Mouse (Mus musculus): ENCODE data around the gene Jagn1. TPM values are rescaled to one million over a fixed set of nuclear protein-coding genes. Genes with fewer than 3 reads are reported as not detected.

Gene Jagn1
- polyA plus RNA-seq, 1 experiment from 2014 or later, result 75.2 TPM

DNA sequence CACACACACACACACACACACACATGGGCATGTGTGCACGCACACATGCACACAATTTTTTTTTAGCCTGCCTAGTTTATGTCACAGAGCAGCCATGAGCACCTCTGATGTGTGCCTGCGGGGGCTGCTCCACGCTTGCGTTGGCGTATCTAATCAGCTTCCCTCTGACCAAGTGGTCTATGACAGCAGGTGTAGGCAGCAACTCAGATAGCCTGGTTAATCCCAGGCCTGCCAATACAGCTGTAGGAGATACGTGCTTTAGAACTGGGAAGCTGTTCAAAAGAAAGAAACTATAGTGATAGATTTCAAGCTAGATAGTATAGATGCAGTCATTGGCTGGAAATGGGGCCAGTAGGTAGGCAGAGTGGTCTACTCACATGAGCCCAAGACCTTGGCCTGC, 31.3 kb downstream of the Jagn1 start:
- Histone ChIP-seq H3K27ac (no peak overlapping the region), H3K4me2 (no peak overlapping the region), H3K4me3 (replicated peaks) (no peak overlapping the region), H3K27me3 (peaks cover 53% of the 10 kb centered on the region), H3K9ac (replicated peaks) (no peak overlapping the region), H3K9me3 (no peaks in the 10 kb centered on the region), H3K4me1 (replicated peaks) (peaks cover 22% of the 10 kb centered on the region), H3K36me3 (no peaks in the 10 kb centered on the region)
- WGBS, result 79% methylated on average over 6 of the region's 6 CpGs
- no peak for ATAC-seq (ENCODE audit: insufficient number of reproducible peaks, insufficient read depth, low FRiP score, low TSS enrichment, low read depth)

DNA sequence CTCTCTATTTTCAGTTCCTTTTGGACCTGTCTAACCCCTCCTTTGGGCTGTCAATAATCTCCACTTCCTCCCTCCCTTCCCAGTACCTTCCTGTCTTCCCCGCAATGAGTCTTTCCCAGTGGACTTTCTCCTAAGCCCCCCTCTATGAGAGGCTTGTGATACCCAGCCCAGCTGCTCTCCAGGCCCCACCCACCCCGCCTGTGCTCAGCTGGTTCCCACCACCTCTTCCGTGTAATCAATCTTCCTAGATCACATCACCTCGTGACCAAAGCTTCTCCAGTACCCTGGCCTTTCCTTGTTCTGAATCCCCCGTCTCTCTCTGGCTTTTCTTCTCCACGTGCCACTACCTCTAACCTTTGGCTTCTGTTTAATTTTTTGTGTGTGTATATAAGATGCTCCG, 35.0 kb downstream of the Jagn1 start:
- no peak overlapping the region for H3K9ac ChIP-seq (replicated peaks)
- no peak for ATAC-seq (ENCODE audit: insufficient number of reproducible peaks, insufficient read depth, low FRiP score, low TSS enrichment, low read depth)

DNA sequence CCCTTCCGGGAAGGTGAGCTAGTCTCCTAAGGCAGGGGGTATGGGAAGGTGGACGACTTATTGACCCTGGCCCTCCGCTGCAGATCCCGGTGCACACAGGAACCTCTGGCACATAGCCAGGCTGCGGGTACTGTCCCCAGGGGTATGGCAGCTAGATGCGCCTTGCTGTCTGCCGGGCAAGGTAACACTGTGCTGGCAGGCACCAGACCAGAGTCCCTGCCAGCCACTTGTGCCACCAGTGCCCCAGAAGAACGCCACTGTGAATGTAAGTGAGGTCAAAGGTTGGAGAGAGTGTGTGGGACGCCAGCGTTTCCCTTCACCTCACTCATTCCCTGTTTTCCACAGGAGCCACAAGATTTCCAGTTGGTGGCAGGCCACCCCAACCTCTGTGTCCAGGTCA, 36.5 kb downstream of the Jagn1 start:
- H3K4me3 ChIP-seq (replicated peaks), result no peak overlapping the region
- no peaks in the 10 kb centered on the region for H3K9me3 ChIP-seq
- WGBS, result 83% methylated on average over 10 of the region's 10 CpGs
- H3K9ac ChIP-seq (replicated peaks), result no peak overlapping the region
- no peak for ATAC-seq (ENCODE audit: insufficient number of reproducible peaks, insufficient read depth, low FRiP score, low TSS enrichment, low read depth)
- H3K27me3 ChIP-seq, result peaks cover 60% of the 10 kb centered on the region
- H3K4me1 ChIP-seq (replicated peaks), result peaks cover 13% of the 10 kb centered on the region
- no peak overlapping the region for H3K4me2 ChIP-seq
- H3K27ac ChIP-seq, result no peak overlapping the region
- H3K36me3 ChIP-seq, result no peaks in the 10 kb centered on the region

More for the DNA sequence above, 35.0 kb downstream of the Jagn1 start:
- Histone ChIP-seq H3K4me1 (replicated peaks) (peaks cover 2% of the 10 kb centered on the region), H3K36me3 (no peaks in the 10 kb centered on the region), H3K27me3 (peaks cover 53% of the 10 kb centered on the region), H3K9me3 (no peaks in the 10 kb centered on the region), H3K27ac (no peak overlapping the region), H3K4me2 (no peak overlapping the region), H3K4me3 (replicated peaks) (no peak overlapping the region)
- 42% methylated on average over 7 of the region's 7 CpGs for WGBS

DNA sequence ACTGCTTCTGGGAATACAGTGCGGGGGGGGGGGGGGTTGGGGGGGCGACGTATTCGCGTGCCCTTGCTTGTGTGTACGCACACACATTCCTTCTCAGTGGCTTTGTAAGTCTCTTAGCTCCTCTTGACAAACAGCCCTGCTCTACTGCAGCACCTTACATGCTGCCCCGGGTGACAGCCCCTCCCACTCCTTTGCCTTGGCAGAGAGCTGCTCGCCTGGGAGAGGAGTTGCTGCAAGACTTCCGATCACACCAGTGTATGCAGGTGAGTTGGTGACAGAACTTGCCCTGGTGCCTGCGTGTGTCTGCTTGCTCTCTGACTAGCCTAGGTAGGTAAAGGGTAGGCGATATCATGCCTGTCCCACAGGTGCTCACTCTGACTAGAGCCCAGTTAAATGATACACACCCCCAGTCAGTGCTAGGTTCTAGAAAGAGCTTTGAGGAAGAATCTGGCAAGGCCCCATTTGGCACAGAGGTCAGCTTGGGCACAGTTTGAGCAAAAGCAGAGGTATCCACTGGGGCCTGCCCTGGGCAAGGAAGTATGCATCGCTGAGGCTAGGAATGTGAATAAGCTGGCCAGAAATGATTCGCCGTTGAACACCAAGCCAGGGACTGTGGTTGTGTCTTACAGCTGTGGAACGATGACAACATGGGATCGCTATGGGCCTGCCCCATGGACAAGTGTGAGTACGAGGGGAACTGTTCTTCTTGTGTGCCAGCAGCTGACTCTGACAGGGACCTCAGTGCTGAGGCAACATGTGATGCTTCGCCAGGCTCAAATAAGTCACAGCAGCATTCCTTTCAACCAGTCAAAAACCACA, 38.4 kb downstream of the Jagn1 start:
- Histone ChIP-seq H3K27me3 (peaks cover 59% of the 10 kb centered on the region), H3K4me1 (replicated peaks) (peaks cover 16% of the 10 kb centered on the region), H3K4me2 (no peak overlapping the region), H3K27ac (no peak overlapping the region), H3K9ac (replicated peaks) (no peak overlapping the region), H3K4me3 (replicated peaks) (no peak overlapping the region), H3K36me3 (no peaks in the 10 kb centered on the region), H3K9me3 (no peaks in the 10 kb centered on the region)
- ATAC-seq (ENCODE audit: insufficient number of reproducible peaks, insufficient read depth, low FRiP score, low TSS enrichment, low read depth), result no peak
- 59% methylated on average over 18 of the region's 18 CpGs for WGBS

DNA sequence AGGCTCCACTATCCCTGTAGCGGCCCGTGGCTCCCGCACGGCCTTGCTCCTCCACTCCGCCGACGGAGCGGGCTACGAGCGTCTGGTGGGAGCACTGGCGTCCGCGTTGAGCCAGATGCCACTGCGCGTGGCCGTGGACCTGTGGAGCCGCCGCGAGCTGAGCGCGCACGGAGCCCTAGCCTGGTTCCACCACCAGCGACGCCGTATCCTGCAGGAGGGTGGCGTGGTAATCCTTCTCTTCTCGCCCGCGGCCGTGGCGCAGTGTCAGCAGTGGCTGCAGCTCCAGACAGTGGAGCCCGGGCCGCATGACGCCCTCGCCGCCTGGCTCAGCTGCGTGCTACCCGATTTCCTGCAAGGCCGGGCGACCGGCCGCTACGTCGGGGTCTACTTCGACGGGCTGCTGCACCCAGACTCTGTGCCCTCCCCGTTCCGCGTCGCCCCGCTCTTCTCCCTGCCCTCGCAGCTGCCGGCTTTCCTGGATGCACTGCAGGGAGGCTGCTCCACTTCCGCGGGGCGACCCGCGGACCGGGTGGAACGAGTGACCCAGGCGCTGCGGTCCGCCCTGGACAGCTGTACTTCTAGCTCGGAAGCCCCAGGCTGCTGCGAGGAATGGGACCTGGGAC, 40.2 kb downstream of the Jagn1 start:
- Histone ChIP-seq H3K4me2 (peak overlapping the region; percentile 75), H3K36me3 (no peaks in the 10 kb centered on the region), H3K4me3 (replicated peaks) (peak overlapping the region; percentile 47), H3K27me3 (peaks cover 52% of the 10 kb centered on the region), H3K4me1 (replicated peaks) (peaks cover 26% of the 10 kb centered on the region), H3K9me3 (no peaks in the 10 kb centered on the region), H3K9ac (replicated peaks) (no peak overlapping the region), H3K27ac (no peak overlapping the region; the same call in 1 of the 2 replicates)
- WGBS, result 3% methylated on average over 65 of the region's 65 CpGs
- peak; percentile 17; the same call in 1 of the 2 replicates for ATAC-seq (ENCODE audit: insufficient number of reproducible peaks, insufficient read depth, low FRiP score, low TSS enrichment, low read depth)

DNA sequence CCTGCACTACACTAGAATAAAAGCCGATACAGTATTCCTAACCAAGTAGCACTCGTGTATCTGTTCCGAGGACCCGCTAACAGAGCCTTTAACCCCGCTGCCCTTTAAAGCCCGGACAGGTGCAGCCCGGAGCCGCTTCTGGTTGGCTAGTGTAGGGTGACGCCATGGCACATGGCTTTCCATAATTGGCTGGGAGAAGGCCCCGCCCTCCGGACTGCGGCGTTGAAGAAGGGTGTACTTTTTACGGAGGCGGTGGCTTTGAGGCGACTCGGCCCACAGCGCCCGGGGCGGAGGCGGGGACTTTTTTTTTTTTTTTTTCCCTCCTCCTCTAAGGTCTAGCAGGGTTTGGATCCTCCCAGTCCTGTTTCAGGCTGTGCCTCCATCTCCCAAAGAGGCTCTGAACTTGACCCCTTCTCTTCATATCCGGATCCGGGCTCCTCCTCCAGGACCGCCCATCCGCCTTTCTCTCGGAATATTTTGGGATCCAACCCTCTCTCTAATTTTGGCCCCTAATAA, 40.8 kb downstream of the Jagn1 start, which contains the start of gene Creld1:
Gene Creld1 (plus strand): TSS at position 198 of the 516 bp plus-strand sequence.
- Histone ChIP-seq H3K4me2 (peak within 1 kb of the TSS; percentile 75), H3K9me3 (no peaks in the 10 kb centered on the region), H3K36me3 (no peaks in the 10 kb centered on the region), H3K4me3 (replicated peaks) (peak within 1 kb of the TSS; percentile 47), H3K9ac (replicated peaks) (peak within 1 kb of the TSS; percentile 40), H3K4me1 (replicated peaks) (peaks cover 26% of the 10 kb centered on the region), H3K27ac (no peak within 1 kb of the TSS; the same call in 1 of the 2 replicates), H3K27me3 (peaks cover 49% of the 10 kb centered on the region)
- ATAC-seq (ENCODE audit: insufficient number of reproducible peaks, insufficient read depth, low FRiP score, low TSS enrichment, low read depth), result peak; percentile 93
- WGBS, result 0% methylated on average over 25 of the region's 26 CpGs

DNA sequence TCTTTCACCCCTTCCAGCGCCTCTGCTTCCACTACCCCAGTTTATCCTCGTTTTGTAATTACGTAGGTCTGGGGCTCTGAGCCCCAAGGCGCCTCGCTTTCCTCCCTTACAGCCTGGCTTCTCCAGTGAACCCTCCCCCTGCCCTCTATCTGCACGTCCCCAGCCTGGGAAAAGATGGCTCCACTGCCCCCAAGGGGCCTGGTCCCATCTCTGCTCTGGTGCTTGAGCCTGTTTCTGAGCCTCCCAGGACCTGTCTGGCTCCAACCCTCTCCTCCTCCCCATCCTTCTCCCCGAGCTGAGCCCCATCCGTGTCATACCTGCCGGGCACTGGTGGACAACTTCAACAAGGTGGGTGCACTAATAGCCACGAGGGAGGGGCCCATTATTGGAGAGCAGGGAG, 41.4 kb downstream of the Jagn1 start:
- H3K4me2 ChIP-seq, result peak overlapping the region; percentile 75
- no peaks in the 10 kb centered on the region for H3K36me3 ChIP-seq
- ATAC-seq (ENCODE audit: insufficient number of reproducible peaks, insufficient read depth, low FRiP score, low TSS enrichment, low read depth), result no peak
- WGBS, result 11% methylated on average over 10 of the region's 10 CpGs
- H3K27me3 ChIP-seq, result peaks cover 44% of the 10 kb centered on the region
- H3K27ac ChIP-seq, result no peak overlapping the region
- H3K9me3 ChIP-seq, result no peaks in the 10 kb centered on the region
- H3K4me3 ChIP-seq (replicated peaks), result peak overlapping the region; percentile 47
- H3K9ac ChIP-seq (replicated peaks), result peak overlapping the region; percentile 40
- peaks cover 26% of the 10 kb centered on the region for H3K4me1 ChIP-seq (replicated peaks)

DNA sequence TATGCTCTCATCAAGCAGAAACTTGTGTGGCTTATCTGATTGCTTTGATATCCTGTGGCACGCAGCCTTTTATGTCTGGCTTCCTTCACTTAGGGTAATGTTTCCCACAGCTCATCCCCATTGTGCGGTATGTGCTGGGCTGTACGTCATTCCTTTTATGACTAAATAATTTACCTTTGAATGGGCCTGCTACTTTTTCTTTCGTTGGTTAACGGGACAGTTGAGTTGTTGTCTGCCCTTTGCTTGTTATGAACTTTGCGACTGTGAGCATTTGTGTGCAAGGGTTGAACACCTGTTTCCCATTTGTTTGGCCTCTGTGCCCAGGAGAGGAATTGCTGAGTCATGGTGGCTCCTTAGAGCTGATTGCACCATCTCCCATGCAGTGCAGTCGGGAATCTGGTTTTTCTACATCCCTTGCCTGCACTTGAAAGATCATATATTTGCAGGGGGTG, 44.8 kb downstream of the Jagn1 start:
- Histone ChIP-seq H3K4me1 (replicated peaks) (peaks cover 26% of the 10 kb centered on the region), H3K27me3 (peaks cover 9% of the 10 kb centered on the region), H3K4me2 (no peak overlapping the region), H3K36me3 (peaks cover 19% of the 10 kb centered on the region; the same call in 1 of the 2 replicates), H3K9ac (replicated peaks) (no peak overlapping the region), H3K9me3 (no peaks in the 10 kb centered on the region), H3K4me3 (replicated peaks) (no peak overlapping the region), H3K27ac (no peak overlapping the region)
- WGBS, result 21% methylated on average over 7 of the region's 7 CpGs
- ATAC-seq (ENCODE audit: insufficient number of reproducible peaks, insufficient read depth, low FRiP score, low TSS enrichment, low read depth), result no peak

DNA sequence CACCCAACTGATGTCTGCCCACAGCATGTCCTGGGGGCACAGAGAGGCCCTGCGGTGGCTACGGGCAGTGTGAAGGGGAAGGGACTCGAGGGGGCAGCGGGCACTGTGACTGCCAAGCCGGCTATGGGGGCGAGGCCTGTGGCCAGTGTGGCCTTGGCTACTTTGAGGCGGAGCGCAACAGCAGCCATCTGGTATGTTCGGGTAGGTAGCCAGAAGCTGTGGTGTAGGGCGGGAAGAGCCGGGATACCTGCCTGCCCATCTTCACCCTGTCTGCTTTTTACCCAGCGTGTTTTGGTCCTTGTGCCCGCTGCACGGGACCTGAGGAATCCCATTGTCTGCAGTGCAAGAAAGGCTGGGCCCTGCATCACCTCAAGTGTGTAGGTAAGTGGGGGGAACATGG, 47.0 kb downstream of the Jagn1 start:
- Histone ChIP-seq H3K4me3 (replicated peaks) (no peak overlapping the region), H3K36me3 (peaks cover 20% of the 10 kb centered on the region; the same call in 1 of the 2 replicates), H3K27me3 (peaks cover 16% of the 10 kb centered on the region), H3K9me3 (no peaks in the 10 kb centered on the region), H3K9ac (replicated peaks) (no peak overlapping the region), H3K4me2 (no peak overlapping the region), H3K27ac (no peak overlapping the region), H3K4me1 (replicated peaks) (peaks cover 13% of the 10 kb centered on the region)
- ATAC-seq (ENCODE audit: insufficient number of reproducible peaks, insufficient read depth, low FRiP score, low TSS enrichment, low read depth), result no peak
- 94% methylated on average over 14 of the region's 14 CpGs for WGBS

DNA sequence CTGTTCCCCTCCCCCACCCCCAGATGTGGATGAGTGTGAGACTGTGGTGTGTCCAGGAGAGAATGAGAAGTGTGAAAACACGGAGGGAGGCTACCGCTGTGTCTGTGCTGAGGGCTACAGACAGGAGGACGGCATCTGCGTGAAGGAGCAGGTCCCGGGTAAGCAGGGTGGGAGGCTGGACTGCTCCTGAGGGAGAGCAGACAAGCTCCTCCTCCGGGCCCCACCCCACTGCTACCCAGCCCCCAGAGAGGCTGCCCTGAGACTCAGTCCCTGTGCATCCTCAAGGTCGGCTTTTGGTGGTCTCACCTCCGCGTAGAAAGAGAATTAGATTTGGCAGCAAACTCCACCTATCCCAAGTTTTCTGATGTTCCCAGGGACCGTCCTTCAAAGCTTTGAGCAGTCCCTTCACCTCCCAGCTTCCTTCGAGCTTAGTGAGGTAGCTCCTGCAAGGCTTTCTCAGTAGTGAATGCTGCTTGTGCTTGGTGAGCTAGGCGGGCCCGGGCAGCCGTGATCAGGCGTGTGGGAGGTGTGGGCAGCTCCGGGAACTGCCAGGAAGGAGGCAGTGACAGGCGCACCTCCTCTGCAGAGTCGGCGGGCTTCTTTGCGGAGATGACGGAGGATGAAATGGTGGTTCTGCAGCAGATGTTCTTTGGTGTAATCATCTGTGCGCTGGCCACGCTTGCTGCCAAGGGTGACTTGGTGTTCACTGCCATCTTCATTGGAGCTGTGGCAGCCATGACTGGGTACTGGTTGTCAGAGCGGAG, 49.9 kb downstream of the Jagn1 start:
- Histone ChIP-seq H3K27me3 (peaks cover 45% of the 10 kb centered on the region), H3K4me3 (replicated peaks) (no peak overlapping the region), H3K9ac (replicated peaks) (no peak overlapping the region), H3K9me3 (no peaks in the 10 kb centered on the region), H3K36me3 (peaks cover 20% of the 10 kb centered on the region; the same call in 1 of the 2 replicates), H3K4me1 (replicated peaks) (peaks cover 14% of the 10 kb centered on the region), H3K4me2 (no peak overlapping the region), H3K27ac (no peak overlapping the region)
- WGBS, result 73% methylated on average over 24 of the region's 24 CpGs
- ATAC-seq (ENCODE audit: insufficient number of reproducible peaks, insufficient read depth, low FRiP score, low TSS enrichment, low read depth), result no peak
